In the genomic region with DNA sequence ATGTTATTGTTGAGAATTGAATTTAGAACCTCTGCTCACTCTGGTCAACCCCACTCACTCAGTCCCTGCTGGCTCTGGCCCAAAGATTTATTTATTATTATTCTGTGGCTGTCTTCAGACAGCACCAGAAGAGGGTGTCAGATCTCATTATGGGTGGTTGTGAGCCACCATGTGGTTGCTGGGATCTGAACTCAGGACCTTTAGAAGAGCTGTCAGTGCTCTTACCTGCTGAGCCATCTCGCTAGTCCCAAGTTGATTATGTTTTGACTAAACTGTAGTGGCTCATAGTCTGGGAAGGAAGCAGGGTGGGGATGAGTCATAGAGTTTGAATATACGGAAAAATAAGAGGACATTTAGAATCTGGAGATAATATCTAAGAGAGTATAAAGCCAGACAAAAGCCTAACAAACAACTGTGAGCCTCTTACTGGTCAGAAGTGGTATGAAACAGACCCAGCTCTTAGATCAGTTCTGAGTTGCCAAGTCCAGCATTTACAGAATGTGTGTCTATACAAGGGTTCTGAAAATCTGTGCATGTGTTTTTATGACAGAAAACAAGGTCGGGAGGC, we compare ENCODE assay signal across 19 mouse cellular contexts. TPM values are rescaled to one million over a fixed set of nuclear protein-coding genes. Genes with fewer than 3 reads are reported as not detected.
DNase-seq lines count a peak whose midpoint lies in the region; TF ChIP-seq lines count a peak whose summit lies in the region.
"Had no signal": no experiment of that assay in that cellular context is flagged by ENCODE, and none has a peak within 500 bp of the region (broad histone marks: within the 10 kb centered on the region; RNA-seq: fewer than 3 reads in every experiment).

No protein-coding gene starts in this region.

- intact Hi-C loops in heart, postnatal 25 days (cut with DNase I): no loop called here

- no peak for TF ChIP-seq CTCF in embryonic fibroblast, embryonic 13.5 days (IDR thresholded peaks at IDR 0.05; ENCODE audit: borderline replicate concordance, insufficient read depth, low read length)

- peak; percentile 37 for DNase-seq in heart, adult 8-10 months (ENCODE audit: low spot score)
- DNase-seq in heart, postnatal 25 days (ENCODE audit: low spot score): no peak
- DNase-seq in 3134 (ENCODE audit: extremely low read depth, insufficient read length, low spot score) (peak; percentile 21), 3T3-L1 (ENCODE audit: low read depth, low spot score) (peak; percentile 64)
- no peak for DNase-seq in adrenal gland, adult 8-10 months
- no peak for DNase-seq in adrenal gland, adult (ENCODE audit: inconsistent age in 2 of 2, low spot score in 1 of 2)
- DNase-seq: adrenal gland, postnatal 10 days; cerebellum, adult 11-12 months; cerebellum, adult 9-10 months; cerebellum, postnatal 36 days; gastrocnemius, postnatal 14 days; heart, postnatal 14 days; kidney, adult 2 months had no signal

- no peak for TF ChIP-seq POLR2A in embryonic fibroblast, embryonic 13.5 days (IDR thresholded peaks at IDR 0.05; ENCODE audit: low read depth, low read length)

- H3K4me3 ChIP-seq in embryonic fibroblast, embryonic 13.5 days (ENCODE audit: insufficient read depth, low read length): no peak overlapping the region
- H3K4me3 ChIP-seq: embryonic facial prominence, embryonic 13.5 days; forebrain, embryonic 10.5 days; heart, embryonic 10.5 days; heart, embryonic 15.5 days; hindbrain, embryonic 15.5 days had no signal

- no peaks in the 10 kb centered on the region for H3K4me1 ChIP-seq in embryonic fibroblast, embryonic 13.5 days (ENCODE audit: control insufficient read depth, insufficient read depth, low read length)
- H3K4me1 ChIP-seq: embryonic facial prominence, embryonic 13.5 days; forebrain, embryonic 10.5 days; hindbrain, embryonic 15.5 days had no signal

- peak overlapping the region; percentile 31; the same call in 1 of the 2 replicates for H3K27ac ChIP-seq in embryonic fibroblast, embryonic 13.5 days (ENCODE audit: insufficient read depth, low read length)
- H3K27ac ChIP-seq: embryonic facial prominence, embryonic 13.5 days; forebrain, embryonic 10.5 days; heart, embryonic 15.5 days; hindbrain, embryonic 15.5 days had no signal

RNA-seq across cellular contexts. Expression of gene Wwtr1, which starts 36.8 kb away (rescaled TPM):
- 10 to 100 TPM; 39.7 to 50.1 (median 46.3) TPM for total RNA-seq in heart, adult 8-10 months (2022)
- 10 to 100 TPM; 57.9 to 61.6 TPM for total RNA-seq in heart, postnatal 25 days (2021)
- polyA plus RNA-seq in embryonic fibroblast, embryonic 13.5 days (2011; ENCODE audit: insufficient read length, low read depth, missing spikeins): 80.8 and 86.4 TPM in 2 replicates
- total RNA-seq in adrenal gland, adult 8-10 months (2022): 10 to 100 TPM; 34.4 to 44.0 (median 37.2) TPM

RNA-seq across cellular contexts. Expression of gene Commd2, which starts 39.0 kb away (rescaled TPM):
- 10 to 100 TPM; 12.3 to 16.1 (median 12.9) TPM for total RNA-seq in heart, adult 8-10 months (2022)
- 10 to 100 TPM; 13.8 to 14.2 TPM for total RNA-seq in heart, postnatal 25 days (2021)
- polyA plus RNA-seq in embryonic fibroblast, embryonic 13.5 days (2011; ENCODE audit: insufficient read length, low read depth, missing spikeins): 35.8 and 37.8 TPM in 2 replicates
- total RNA-seq in adrenal gland, adult 8-10 months (2022): 10 to 100 TPM; 26.6 to 30.9 (median 29.1) TPM

Comparison
In these comparisons a context has a peak if more than half of its experiments do, and no peak if none do; other contexts are left out.
1. DNase-seq: peak in heart, adult 8-10 months (single experiment), 3134 (single experiment) and 3T3-L1 (single experiment); none in heart, postnatal 25 days (single experiment), adrenal gland, adult 8-10 months (single experiment) and adrenal gland, adult (0 of 2).